Mouse (Mus musculus) c-Kit-negative CD71-positive TER-119-positive erythroid progenitor cells, embryonic 14.5 days (primary cell): Measurements from ENCODE around the gene Gm17364.
"Not testable (repeated sequence)": the region's sequence is repeated elsewhere in the genome, so short reads cannot be mapped to it uniquely, and the experiment has no call there.

Experiments used
- DNase-seq: peaks from one replicate; pipeline ENCODE4 v3.0.0-alpha.2; 2013; ENCODE audit warnings: low read depth, low spot score

The Gm17364 gene

GRCm38 (mm10) chr13:41251667-41252066 lies 22.1 kb downstream of the Gm17364 start:
- no peak for DNase-seq

- DNase-seq: not testable (repeated sequence)
Measured at GRCm38 (mm10) chr13:41251232-41251631, 22.5 kb downstream of the Gm17364 start.

GRCm38 (mm10) chr13:41250318-41250981 lies 23.3 kb downstream of the Gm17364 start:
- DNase-seq: peak; percentile 34

- DNase-seq: peak; percentile 82
Measured at GRCm38 (mm10) chr13:41249538-41250317, 24.0 kb downstream of the Gm17364 start, which contains the start of gene Smim13. TSS of gene Smim13 (plus strand) at chr13:41249844.

GRCm38 (mm10) chr13:41248751-41249520 lies 24.8 kb downstream of the Gm17364 start:
- DNase-seq: no peak

- DNase-seq: no peak
Measured at GRCm38 (mm10) chr13:41244306-41244830, 29.4 kb downstream of the Gm17364 start.

- DNase-seq: no peak
Measured at GRCm38 (mm10) chr13:41241557-41241956, 32.2 kb downstream of the Gm17364 start.

GRCm38 (mm10) chr13:41238805-41239130 lies 35.0 kb downstream of the Gm17364 start:
- DNase-seq: peak; percentile 48

GRCm38 (mm10) chr13:41238035-41238804 lies 35.6 kb downstream of the Gm17364 start:
- no peak for DNase-seq

GRCm38 (mm10) chr13:41235845-41236741 lies 37.7 kb downstream of the Gm17364 start:
- DNase-seq: no peak

- DNase-seq: no peak
Measured at GRCm38 (mm10) chr13:41235181-41235580, 38.6 kb downstream of the Gm17364 start.

- DNase-seq: no peak
Measured at GRCm38 (mm10) chr13:41233241-41233640, 40.5 kb downstream of the Gm17364 start.

- DNase-seq: no peak
Measured at GRCm38 (mm10) chr13:41232209-41232608, 41.6 kb downstream of the Gm17364 start.

- DNase-seq: no peak
Measured at GRCm38 (mm10) chr13:41231389-41231983, 42.3 kb downstream of the Gm17364 start.

- DNase-seq: no peak
Measured at GRCm38 (mm10) chr13:41230256-41230655, 43.5 kb downstream of the Gm17364 start.

- DNase-seq: no peak
Measured at GRCm38 (mm10) chr13:41228060-41228459, 45.7 kb downstream of the Gm17364 start.

- DNase-seq: no peak
Measured at GRCm38 (mm10) chr13:41226513-41226912, 47.3 kb downstream of the Gm17364 start.
